Mouse (Mus musculus): ENCODE data around the gene Olfr1477. TPM values are rescaled to one million over a fixed set of nuclear protein-coding genes. Genes with fewer than 3 reads are reported as not detected.

The Olfr1477 gene
- polyA plus RNA-seq (2017; shearing (Covaris generic)): 0.11 TPM

DNA sequence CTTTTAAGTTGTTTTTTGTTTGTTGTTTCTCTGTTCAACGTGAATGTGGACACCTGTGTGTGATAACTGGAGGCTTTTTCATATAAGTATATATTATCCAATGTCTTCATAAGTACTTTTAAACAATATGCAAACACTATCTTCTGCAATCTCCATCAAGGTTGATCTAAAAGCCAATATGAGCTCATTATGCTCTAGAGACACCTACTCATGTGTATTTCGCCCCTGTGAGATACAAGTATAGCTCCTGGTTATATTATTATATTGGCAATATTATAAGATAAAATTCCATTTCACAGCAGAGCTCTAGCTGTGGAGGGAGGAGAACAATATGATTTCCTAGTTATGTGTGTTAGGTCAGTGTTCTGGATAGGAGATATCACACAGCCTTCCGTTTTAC, at the start of gene Olfr1477:
Gene Olfr1477, plus strand, starts transcription at position 301 of the 400 bp plus-strand sequence.

DNA sequence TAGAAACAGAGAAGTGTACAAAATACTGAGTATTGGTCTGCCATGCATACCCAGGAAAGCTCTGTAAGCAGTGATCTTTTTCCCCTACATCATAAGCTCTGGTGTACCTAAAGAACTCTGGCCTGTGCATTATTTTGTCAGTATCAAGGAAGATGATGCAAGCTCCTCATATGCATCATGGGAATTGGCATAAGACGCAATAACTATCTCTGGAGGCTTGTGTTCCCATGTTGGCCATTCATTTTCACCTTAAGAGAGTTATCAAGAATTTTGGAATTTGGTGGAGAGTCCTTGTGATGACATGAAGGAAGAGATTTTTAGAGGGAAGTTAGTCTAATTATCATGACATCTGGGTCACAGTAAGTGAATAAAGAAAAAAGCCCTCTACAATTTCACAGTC, 44.4 kb upstream of the Olfr1477 start, which contains the start of gene Olfr1472:
Gene Olfr1472, minus strand, starts transcription at position 101 of the 400 bp plus-strand sequence.

DNA sequence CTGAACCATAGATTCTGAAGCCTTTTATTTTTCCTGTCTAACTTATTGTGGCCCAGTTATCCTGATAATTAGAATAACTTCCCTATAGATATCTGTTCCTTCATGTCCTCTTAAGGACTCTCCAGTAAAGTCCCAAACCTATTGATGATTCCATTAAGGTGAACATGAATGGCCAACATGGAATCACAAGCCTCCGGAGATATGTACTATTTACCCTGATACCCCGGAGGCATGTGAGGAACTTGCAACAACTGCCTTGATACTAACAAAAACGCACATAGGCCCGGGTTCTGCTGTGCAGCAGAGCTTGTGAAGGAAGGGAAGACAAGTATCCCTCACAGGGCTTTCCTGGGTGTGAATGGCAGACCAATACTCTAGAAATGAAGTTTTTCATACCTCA, 31.1 kb upstream of the Olfr1477 start, which contains the start of gene Olfr1474:
Gene Olfr1474, plus strand, starts transcription at position 301 of the 400 bp plus-strand sequence.

DNA sequence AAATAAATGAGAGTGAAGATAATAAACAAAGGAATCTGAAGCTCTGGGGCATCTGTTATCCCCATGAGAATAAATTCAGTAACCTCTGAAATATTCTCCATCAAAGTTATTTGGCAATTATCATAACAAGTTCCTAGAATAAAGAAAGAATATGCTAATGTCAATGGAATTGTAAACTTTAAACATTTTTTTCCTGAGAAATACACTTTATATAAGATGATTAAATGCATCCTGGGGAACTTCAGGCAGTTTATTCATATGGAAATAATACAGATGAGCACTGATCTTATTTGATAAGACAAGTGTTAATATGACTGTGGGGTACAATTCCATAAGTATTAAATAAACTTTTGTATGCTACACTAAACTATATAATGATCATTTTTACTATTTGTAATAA, 20.2 kb upstream of the Olfr1477 start, which contains the start of gene Olfr1475:
Gene Olfr1475, minus strand, starts transcription at position 101 of the 400 bp plus-strand sequence.

DNA sequence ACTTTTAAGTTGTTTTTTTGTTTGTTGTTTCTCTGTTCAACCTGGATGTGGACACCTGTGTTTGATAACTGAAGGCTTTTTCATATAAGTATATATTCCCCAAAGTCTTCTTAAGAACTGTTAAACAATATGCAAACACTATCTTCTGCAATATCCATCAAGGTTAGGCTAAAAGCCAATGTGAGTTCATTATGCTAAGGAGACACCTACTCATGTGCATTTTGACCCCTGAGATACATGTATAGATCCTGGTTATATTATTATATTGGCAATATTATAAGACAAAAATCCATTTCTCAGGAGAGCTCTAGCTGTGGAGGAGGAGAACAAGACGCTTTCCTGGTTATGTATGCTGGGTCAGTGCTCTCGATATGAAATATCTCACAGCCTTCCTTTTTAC, 27.3 kb downstream of the Olfr1477 start, which contains the start of gene Olfr1480:
Gene Olfr1480, plus strand, starts transcription at position 301 of the 400 bp plus-strand sequence.

Other genes with a start within 250 kb of the Olfr1477 start
- not detected for gene Olfr1465, start 185.0 kb upstream of the Olfr1477 start, polyA plus RNA-seq (2017; shearing (Covaris generic))
- not detected for gene Olfr1466, start 161.7 kb upstream of the Olfr1477 start, polyA plus RNA-seq (2017; shearing (Covaris generic))
- gene Olfr1467, start 138.3 kb upstream of the Olfr1477 start, polyA plus RNA-seq (2017; shearing (Covaris generic)): not detected
- gene Olfr1469, start 92.7 kb upstream of the Olfr1477 start, polyA plus RNA-seq (2017; shearing (Covaris generic)): 0.39 TPM
- not detected for gene Olfr1471, start 57.1 kb upstream of the Olfr1477 start, polyA plus RNA-seq (2017; shearing (Covaris generic))
- gene Olfr1472, start 44.5 kb upstream of the Olfr1477 start, polyA plus RNA-seq (2017; shearing (Covaris generic)): not detected
- gene Olfr1474, start 31.0 kb upstream of the Olfr1477 start, polyA plus RNA-seq (2017; shearing (Covaris generic)): not detected
- gene Olfr1475, start 20.4 kb upstream of the Olfr1477 start, polyA plus RNA-seq (2017; shearing (Covaris generic)): not detected
- gene Olfr1480, start 27.4 kb downstream of the Olfr1477 start, polyA plus RNA-seq (2017; shearing (Covaris generic)): not detected
- gene Olfr1484, start 83.0 kb downstream of the Olfr1477 start, polyA plus RNA-seq (2017; shearing (Covaris generic)): not detected
- not detected for gene Olfr1487, start 116.8 kb downstream of the Olfr1477 start, polyA plus RNA-seq (2017; shearing (Covaris generic))
- gene Olfr1489, start 131.1 kb downstream of the Olfr1477 start, polyA plus RNA-seq (2017; shearing (Covaris generic)): not detected
- not detected for gene Olfr1490, start 150.5 kb downstream of the Olfr1477 start, polyA plus RNA-seq (2017; shearing (Covaris generic))
- gene Olfr1491, start 196.7 kb downstream of the Olfr1477 start, polyA plus RNA-seq (2017; shearing (Covaris generic)): not detected
- not detected for gene Olfr1493-ps1, start 222.7 kb downstream of the Olfr1477 start, polyA plus RNA-seq (2017; shearing (Covaris generic))
- gene Olfr1494, start 239.2 kb downstream of the Olfr1477 start, polyA plus RNA-seq (2017; shearing (Covaris generic)): not detected

All from naive thymus-derived CD4-positive, alpha-beta T cell, adult 5 months (primary cell).